Mouse (Mus musculus) hindbrain, postnatal 0 days (tissue): ENCODE results near the gene Trim61. TPM values are rescaled to one million over a fixed set of nuclear protein-coding genes. Genes with fewer than 3 reads are reported as not detected.

Experiments used
- ATAC-seq: fragments of 200-750 bp; cut with Nextera tagmentation; 2 replicates; pipeline ENCODE4 v1.8.0; 2017; ENCODE audit warnings: mild to moderate bottlenecking, moderate TSS enrichment, moderate library complexity
- DNase-seq: peaks from one replicate; pipeline ENCODE4 v3.0.0-alpha.2; 2015; ENCODE audit warnings: low spot score
- H3K27ac ChIP-seq: fragments of 300-500 bp; sonication (generic); 2 replicates; pipeline ENCODE4 v1.5.1; 2014; ENCODE audit warnings: mild to moderate bottlenecking
- H3K27me3 ChIP-seq: fragments of 300-500 bp; sonication (generic); 2 replicates; pipeline ENCODE4 v1.6.1; 2014; ENCODE audit warnings: low read length, mixed read lengths; ENCODE audit not compliant: insufficient read depth
- H3K36me3 ChIP-seq: fragments of 300-500 bp; sonication (generic); 2 replicates; pipeline ENCODE4 v1.6.1; 2014; ENCODE audit warnings: low read length, mixed read lengths; ENCODE audit not compliant: insufficient read depth
- H3K4me1 ChIP-seq: fragments of 300-500 bp; sonication (generic); 2 replicates; pipeline ENCODE4 v1.6.1; 2014; ENCODE audit warnings: antibody characterized with exemption, low read length, mixed read lengths; ENCODE audit not compliant: insufficient read depth
- H3K4me2 ChIP-seq: fragments of 300-500 bp; sonication (generic); 2 replicates; pipeline ENCODE4 v1.6.1; 2014; ENCODE audit warnings: low read depth, mild to moderate bottlenecking, low read length, moderate library complexity, mixed read lengths
- H3K4me3 ChIP-seq: fragments of 300-500 bp; sonication (generic); 2 replicates; pipeline ENCODE4 v1.5.1; 2014; ENCODE audit warnings: low read length
- H3K9ac ChIP-seq: fragments of 300-500 bp; sonication (generic); replicated peaks from 2 replicates; pipeline ENCODE4 v1.6.1; 2014; ENCODE audit warnings: mild to moderate bottlenecking, low read length, moderate library complexity, mixed read lengths
- H3K9me3 ChIP-seq: fragments of 300-500 bp; sonication (generic); 2 replicates; pipeline ENCODE4 v1.6.1; 2016; ENCODE audit warnings: low read length, mixed read lengths
- CTCF ChIP-seq: IDR thresholded peaks from 2 replicates; pipeline ENCODE4 v1.5.1; 2016; ENCODE audit warnings: antibody characterized with exemption, control low read depth, low read depth
- WGBS: fragments of 180-500 bp; shearing (Covaris S2); extraction: QIAGEN DNeasy Blood & Tissue Kit; methylation state at CpG from one replicate; pipeline ENCODE4 v1.1.7; 2014; 5-methylcytosine and 5-hydroxymethylcytosine counted together
- polyA plus RNA-seq: library from polyadenylated mRNA; unstranded; fragments of >200 nt; fragmentation: Nextera tagmentation; extraction: Ambion mirVana; gene quantifications from 2 replicates; pipeline ENCODE4 v1.2.1, GENCODE M21; 2015
- total RNA-seq: library from RNA; depleted of rRNA; stranded (reverse); fragments of >200 nt; gene quantifications from 2 replicates; pipeline ENCODE4 v1.2.3, GENCODE M21; 2014; rRNA removed

The Trim61 gene
- total and polyA plus RNA-seq, 2 experiments from 2014 or later = not detected

GRCm38 (mm10) chr8:64998806-64999365, 19.4 kb downstream of the Trim61 start:
- WGBS = 86% methylated on average over 4 of the region's 4 CpGs
- H3K9ac ChIP-seq = no peak overlapping the region
- H3K4me3 ChIP-seq = no peak overlapping the region
- ATAC-seq (no peak), DNase-seq (no peak)
- no peaks in the 10 kb centered on the region for H3K9me3 ChIP-seq
- H3K27me3 ChIP-seq = no peaks in the 10 kb centered on the region
- TF ChIP-seq CTCF = no peak
- no peaks in the 10 kb centered on the region for H3K4me1 ChIP-seq
- H3K4me2 ChIP-seq = no peak overlapping the region
- no peaks in the 10 kb centered on the region for H3K36me3 ChIP-seq
- H3K27ac ChIP-seq = no peak overlapping the region

DNA sequence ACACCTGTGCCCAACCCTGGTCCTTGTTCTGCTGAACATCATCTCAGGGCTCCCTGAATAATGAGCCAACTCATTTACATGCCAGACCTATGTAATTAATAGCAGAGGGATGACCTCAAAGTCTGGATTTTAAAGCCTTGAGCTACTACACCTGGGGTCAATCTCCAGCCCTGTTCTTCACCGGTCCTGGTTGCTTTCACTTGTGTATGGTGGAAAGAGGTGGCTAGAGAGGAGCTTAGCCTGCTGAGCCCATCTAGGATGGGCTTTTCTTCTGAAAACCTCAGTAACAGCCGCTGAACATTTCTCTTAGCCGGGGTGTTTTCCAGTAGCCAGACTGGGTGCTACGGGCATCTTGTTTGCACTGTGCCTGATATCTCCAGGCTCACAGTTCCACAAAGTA, 30.6 kb downstream of the Trim61 start, which contains the start of gene Trim75:
Gene Trim75 (minus strand): TSS at position 101 of the 400 bp plus-strand sequence.
- no peaks in the 10 kb centered on the region for H3K9me3 ChIP-seq
- H3K27ac ChIP-seq = no peak within 1 kb of the TSS
- WGBS = 85% methylated on average over 4 of the region's 4 CpGs
- H3K4me2 ChIP-seq = no peak within 1 kb of the TSS
- H3K27me3 ChIP-seq = no peaks in the 10 kb centered on the region
- no peak for TF ChIP-seq CTCF
- DNase-seq (no peak), ATAC-seq (no peak)
- H3K4me1 ChIP-seq = no peaks in the 10 kb centered on the region
- no peaks in the 10 kb centered on the region for H3K36me3 ChIP-seq
- no peak within 1 kb of the TSS for H3K4me3 ChIP-seq
- no peak within 1 kb of the TSS for H3K9ac ChIP-seq

DNA sequence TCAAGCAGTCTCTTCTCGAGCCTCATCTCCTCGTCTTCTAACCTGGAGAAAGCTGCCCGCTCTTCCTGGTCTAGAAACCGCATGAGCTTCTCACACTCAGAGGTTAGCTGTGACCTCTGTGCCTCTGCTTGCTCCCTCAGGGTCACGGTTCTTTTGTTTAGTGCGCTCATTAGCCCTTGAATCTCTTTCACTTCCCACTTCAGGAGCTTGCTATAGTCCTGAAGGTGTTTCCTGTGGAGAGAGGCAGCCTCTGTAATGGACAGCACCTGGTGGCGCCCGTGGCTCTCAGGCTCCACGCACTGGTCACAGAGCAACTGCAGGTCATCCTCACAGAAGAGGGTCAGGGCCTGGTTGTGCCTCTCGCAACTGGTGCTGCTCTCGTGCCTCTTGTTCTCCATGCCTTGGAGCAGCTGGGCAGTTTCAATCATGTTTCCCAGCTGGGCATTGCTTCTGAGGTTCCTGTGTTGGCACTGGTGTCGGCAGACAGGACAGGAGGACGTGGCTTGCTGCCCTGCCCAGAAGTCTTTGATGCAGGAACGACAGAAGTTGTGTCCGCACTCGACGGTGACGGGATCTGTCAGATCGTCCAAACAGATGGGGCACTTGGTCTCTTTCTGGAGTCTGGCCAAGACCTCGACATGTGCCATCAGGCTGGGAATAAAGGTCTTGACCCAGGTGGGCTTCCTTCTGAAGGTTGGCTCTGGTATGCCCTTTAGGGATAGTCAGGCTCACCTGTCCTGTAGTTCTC, 35.0 kb downstream of the Trim61 start:
- 59% methylated on average over 20 of the region's 20 CpGs for WGBS
- TF ChIP-seq CTCF = no peak
- Histone ChIP-seq H3K4me3 (no peak overlapping the region), H3K9ac (no peak overlapping the region), H3K9me3 (no peaks in the 10 kb centered on the region), H3K4me2 (no peak overlapping the region), H3K36me3 (no peaks in the 10 kb centered on the region), H3K27me3 (no peaks in the 10 kb centered on the region), H3K4me1 (no peaks in the 10 kb centered on the region), H3K27ac (no peak overlapping the region)
- peak; percentile 20 for DNase-seq
- ATAC-seq = peak; percentile 62

Other genes starting within 250 kb of the Trim61 start
- gene Klhl2, start 168.5 kb downstream of the Trim61 start, total RNA-seq = 35.0 and 41.0 TPM in 2 replicates
- 26.3 and 27.4 TPM in 2 replicates for gene Klhl2, start 168.5 kb downstream of the Trim61 start, polyA plus RNA-seq
- gene Tmem192, start 71.3 kb downstream of the Trim61 start, total RNA-seq = 21.1 and 22.8 TPM in 2 replicates
- gene Tmem192, start 71.3 kb downstream of the Trim61 start, polyA plus RNA-seq = 45.4 and 47.0 TPM in 2 replicates
- gene Trim75, start 30.7 kb downstream of the Trim61 start, total RNA-seq = not detected in 2 replicates
- 0.05 TPM in 1 of 2 replicates, not detected in the other for gene Trim75, start 30.7 kb downstream of the Trim61 start, polyA plus RNA-seq
- not detected in 2 replicates for gene Trim60, start 61 bp upstream of the Trim61 start, total RNA-seq
- not detected in 2 replicates for gene Trim60, start 61 bp upstream of the Trim61 start, polyA plus RNA-seq
- gene Apela, start 18.8 kb upstream of the Trim61 start, total RNA-seq = 0.68 and 1.3 TPM in 2 replicates
- gene Apela, start 18.8 kb upstream of the Trim61 start, polyA plus RNA-seq = 0.66 and 0.83 TPM in 2 replicates
- not detected in 2 replicates for gene Gm10663, start 56.5 kb upstream of the Trim61 start, total RNA-seq
- not detected in 2 replicates for gene Gm10663, start 56.5 kb upstream of the Trim61 start, polyA plus RNA-seq
- not detected in 2 replicates for gene BC030870, start 111.0 kb upstream of the Trim61 start, total RNA-seq
- gene BC030870, start 111.0 kb upstream of the Trim61 start, polyA plus RNA-seq = not detected in 2 replicates